Comparison of ENCODE assay signal across 11 mouse cellular contexts in genomic region chr14:84263936-84264335, GRCm38 (mm10).
"Had no signal": no experiment of that assay in that cellular context is flagged by ENCODE, and none has a peak within 500 bp of the region (broad histone marks: within the 10 kb centered on the region; RNA-seq: fewer than 3 reads in every experiment).

No protein-coding gene starts in this region.

- DNase-seq: right cerebral cortex, adult 18-20 months; right cerebral cortex, postnatal 14 days; right cerebral cortex, postnatal 25 days; right cerebral cortex, postnatal 4 days; spleen, adult 18-20 months; thymus, adult 18-20 months; thymus, adult 2 months; thymus, postnatal 14 days; thymus, postnatal 25 days; thymus, postnatal 36 days; thymus, postnatal 4 days had no signal
